Mouse (Mus musculus) embryonic stem cell, embryonic (primary cell): ENCODE results near the gene Rspo1.

ENCODE experiments used
- CTCF ChIA-PET, 4 experiments: fragments of 300-600 bp in 2 of 4; fragments of 350-600 bp in 2 of 4; sonication (Branson Sonifier 250); formaldehyde crosslinking; loops; one replicate each; lab custom pipeline; 2022; ENCODE audit warnings: inconsistent platforms in 2 of 4; lab: Charles Lee
- POLR2A ChIA-PET, 4 experiments: fragments of 300-600 bp in 2 of 4; fragments of 350-600 bp in 2 of 4; sonication (Branson Sonifier 250); formaldehyde crosslinking; loops; one replicate each; lab custom pipeline; 2022; ENCODE audit warnings: antibody characterized with exemption in 4 of 4, inconsistent platforms in 1 of 4; lab: Charles Lee

Gene Rspo1

DNA sequence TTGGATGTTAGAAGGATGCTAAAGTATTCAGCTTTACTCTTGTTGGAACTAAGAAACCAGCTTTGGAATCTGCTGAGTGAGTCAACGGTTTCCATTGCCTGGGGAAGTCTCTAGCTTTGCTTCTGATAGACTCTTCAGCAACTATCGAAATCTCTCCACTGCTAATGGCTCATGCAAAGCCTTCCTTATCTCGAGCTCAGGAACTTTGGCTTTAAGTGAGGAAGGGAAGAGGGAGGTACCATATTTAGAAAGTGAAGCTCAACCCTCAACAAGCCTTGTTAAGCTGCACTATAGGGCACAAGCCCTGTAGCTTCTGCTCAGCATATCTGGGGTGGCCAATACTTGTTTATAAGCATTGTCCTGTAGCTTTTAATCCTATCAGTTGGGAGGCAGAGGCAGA, 71.0 kb downstream of the Rspo1 start:
- POLR2A ChIA-PET: interaction anchor here (0.5 to 3.5 kb wide), 14 partner anchors 8 to 141 kb away, joined by 3 to 22 read pairs (median 4); partner anchors contain the start of genes 9930104L06Rik (in 2 of the 4), Snip1 (in 2 of the 4) and Dnali1 (in 1 of the 4)
- CTCF ChIA-PET: interaction anchor here in 3 of 4 experiments (0.7 to 6.3 kb wide), 8 partner anchors 9 to 151 kb away, joined by 3 to 34 read pairs (median 5); no protein-coding TSS in a partner anchor

DNA sequence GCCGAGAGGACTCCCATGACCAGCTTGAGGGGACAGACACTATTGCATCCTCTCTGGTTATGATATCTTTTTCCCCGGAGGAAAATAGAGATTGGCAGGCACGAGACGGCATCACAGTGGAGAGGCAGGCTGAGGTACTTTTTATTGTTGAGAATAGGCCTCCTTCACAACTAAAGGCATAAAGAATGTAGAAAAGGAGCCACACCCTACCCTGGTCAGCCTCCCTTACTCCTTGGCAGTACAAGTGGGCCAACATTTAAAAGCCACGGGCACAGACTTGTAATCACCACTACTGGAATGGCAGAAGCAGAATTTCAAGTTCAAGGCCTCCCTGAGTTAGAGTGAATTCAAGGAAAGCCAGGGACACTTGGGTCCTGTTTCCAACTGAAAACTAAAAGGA, 71.8 kb downstream of the Rspo1 start:
- POLR2A ChIA-PET: interaction anchor here in 3 of 4 experiments (0.6 to 3.5 kb wide), 9 partner anchors 8 to 686 kb away, joined by 3 to 22 read pairs (median 6); partner anchors contain the start of genes 9930104L06Rik (in 2 of the 3), Snip1 (in 2 of the 3) and Dnali1 (in 1 of the 3)
- CTCF ChIA-PET: interaction anchor here in 2 of 4 experiments (0.6 to 6.3 kb wide), 4 partner anchors 74 to 115 kb away, joined by 3 to 34 read pairs (median 18); no protein-coding TSS in a partner anchor
